Mouse (Mus musculus): ENCODE measurements around the gene Arl16.
"Not testable (repeated sequence)": the region's sequence is repeated elsewhere in the genome, so short reads cannot be mapped to it uniquely, and the experiment has no call there.

Gene Arl16

GRCm38 (mm10) chr11:120467051-120467735 is at the start of gene Arl16:
Arl16 (minus strand) TSS chr11:120467607.
- DNase-seq (ENCODE audit: low spot score) = peak; percentile 93

GRCm38 (mm10) chr11:120517147-120517546 is 49.7 kb upstream of the Arl16 start:
- DNase-seq (ENCODE audit: low spot score) = no peak

GRCm38 (mm10) chr11:120515611-120516010 is 48.2 kb upstream of the Arl16 start:
- DNase-seq (ENCODE audit: low spot score) = peak; percentile 86

GRCm38 (mm10) chr11:120514262-120514661 is 46.9 kb upstream of the Arl16 start:
- DNase-seq (ENCODE audit: low spot score) = not testable (repeated sequence)

- no peak for DNase-seq (ENCODE audit: low spot score)
Observed at GRCm38 (mm10) chr11:120512790-120513453, 45.5 kb upstream of the Arl16 start.

GRCm38 (mm10) chr11:120510375-120511030 is 43.1 kb upstream of the Arl16 start:
- no peak for DNase-seq (ENCODE audit: low spot score)

GRCm38 (mm10) chr11:120509940-120510339 is 42.5 kb upstream of the Arl16 start:
- DNase-seq (ENCODE audit: low spot score) = no peak

GRCm38 (mm10) chr11:120508290-120508870 is 41.0 kb upstream of the Arl16 start:
- no peak for DNase-seq (ENCODE audit: low spot score)

GRCm38 (mm10) chr11:120507611-120508289 is 40.3 kb upstream of the Arl16 start:
- no peak for DNase-seq (ENCODE audit: low spot score)

GRCm38 (mm10) chr11:120506899-120507298 is 39.5 kb upstream of the Arl16 start:
- DNase-seq (ENCODE audit: low spot score) = no peak

GRCm38 (mm10) chr11:120505661-120506060 is 38.3 kb upstream of the Arl16 start:
- DNase-seq (ENCODE audit: low spot score) = no peak

GRCm38 (mm10) chr11:120501701-120502100 is 34.3 kb upstream of the Arl16 start:
- DNase-seq (ENCODE audit: low spot score) = no peak

- DNase-seq (ENCODE audit: low spot score) = no peak
Observed at GRCm38 (mm10) chr11:120501018-120501417, 33.6 kb upstream of the Arl16 start.

- DNase-seq (ENCODE audit: low spot score) = peak; percentile 63
Observed at GRCm38 (mm10) chr11:120500357-120500756, 33.0 kb upstream of the Arl16 start.

GRCm38 (mm10) chr11:120499894-120500293 is 32.5 kb upstream of the Arl16 start:
- no peak for DNase-seq (ENCODE audit: low spot score)

GRCm38 (mm10) chr11:120498891-120499290 is 31.5 kb upstream of the Arl16 start:
- DNase-seq (ENCODE audit: low spot score) = peak; percentile 48

- DNase-seq (ENCODE audit: low spot score) = no peak
Observed at GRCm38 (mm10) chr11:120498226-120498625, 30.8 kb upstream of the Arl16 start.

- DNase-seq (ENCODE audit: low spot score) = peak; percentile 69
Observed at GRCm38 (mm10) chr11:120497436-120497835, 30.0 kb upstream of the Arl16 start.

GRCm38 (mm10) chr11:120493911-120494310 is 26.5 kb upstream of the Arl16 start:
- DNase-seq (ENCODE audit: low spot score) = no peak

- no peak for DNase-seq (ENCODE audit: low spot score)
Observed at GRCm38 (mm10) chr11:120493351-120493750, 25.9 kb upstream of the Arl16 start.

GRCm38 (mm10) chr11:120492878-120493203 is 25.4 kb upstream of the Arl16 start:
- DNase-seq (ENCODE audit: low spot score) = no peak
